Mouse (Mus musculus): ENCODE data around the gene Mtg1. TPM values are rescaled to one million over a fixed set of nuclear protein-coding genes. Genes with fewer than 3 reads are reported as not detected.

The Mtg1 gene
- total RNA-seq, 2 experiments from 2014 or later, result 13.0 to 39.7 TPM

GRCm38 (mm10) chr7:140125278-140126021, 11.9 kb upstream of the Mtg1 start:
- peak; percentile 97 for ATAC-seq (replicated peaks; ENCODE audit: low FRiP score, low TSS enrichment, poor library complexity, severe bottlenecking)

- 0 out of 2 replicates have a peak, but pooled peaks have one; percentile 0 for ATAC-seq (replicated peaks; ENCODE audit: low FRiP score, low TSS enrichment, poor library complexity, severe bottlenecking)
Measured at GRCm38 (mm10) chr7:140126022-140126350, 11.4 kb upstream of the Mtg1 start.

GRCm38 (mm10) chr7:140126934-140127333, 10.4 kb upstream of the Mtg1 start:
- ATAC-seq (replicated peaks; ENCODE audit: low FRiP score, low TSS enrichment, poor library complexity, severe bottlenecking), result no peak

GRCm38 (mm10) chr7:140127911-140128310, 9.5 kb upstream of the Mtg1 start:
- ATAC-seq (replicated peaks; ENCODE audit: low FRiP score, low TSS enrichment, poor library complexity, severe bottlenecking), result no peak

- peak; percentile 25; the same call in 1 of the 2 replicates for ATAC-seq (replicated peaks; ENCODE audit: low FRiP score, low TSS enrichment, poor library complexity, severe bottlenecking)
Measured at GRCm38 (mm10) chr7:140132184-140132583, 5.2 kb upstream of the Mtg1 start.

- ATAC-seq (replicated peaks; ENCODE audit: low FRiP score, low TSS enrichment, poor library complexity, severe bottlenecking), result 0 out of 2 replicates have a peak, but pooled peaks have one; percentile 5
Measured at GRCm38 (mm10) chr7:140134033-140134432, 3.3 kb upstream of the Mtg1 start.

GRCm38 (mm10) chr7:140135106-140135770, 2.1 kb upstream of the Mtg1 start:
- no peak for ATAC-seq (replicated peaks; ENCODE audit: low FRiP score, low TSS enrichment, poor library complexity, severe bottlenecking)

- no peak for ATAC-seq (replicated peaks; ENCODE audit: low FRiP score, low TSS enrichment, poor library complexity, severe bottlenecking)
Measured at GRCm38 (mm10) chr7:140138021-140138310, 602 bp downstream of the Mtg1 start.

- ATAC-seq (replicated peaks; ENCODE audit: low FRiP score, low TSS enrichment, poor library complexity, severe bottlenecking), result peak; percentile 67
Measured at GRCm38 (mm10) chr7:140141350-140141749, 4.0 kb downstream of the Mtg1 start.

- ATAC-seq (replicated peaks; ENCODE audit: low FRiP score, low TSS enrichment, poor library complexity, severe bottlenecking), result no peak
Measured at GRCm38 (mm10) chr7:140144550-140144949, 7.2 kb downstream of the Mtg1 start.

- ATAC-seq (replicated peaks; ENCODE audit: low FRiP score, low TSS enrichment, poor library complexity, severe bottlenecking), result no peak
Measured at GRCm38 (mm10) chr7:140153383-140153782, 16.0 kb downstream of the Mtg1 start.

GRCm38 (mm10) chr7:140153829-140154217, 16.5 kb downstream of the Mtg1 start:
- no peak for ATAC-seq (replicated peaks; ENCODE audit: low FRiP score, low TSS enrichment, poor library complexity, severe bottlenecking)

- ATAC-seq (replicated peaks; ENCODE audit: low FRiP score, low TSS enrichment, poor library complexity, severe bottlenecking), result no peak
Measured at GRCm38 (mm10) chr7:140154218-140154927, 17.0 kb downstream of the Mtg1 start, which contains the start of gene Sprn. TSS of gene Sprn (minus strand) at chr7:140154877.

GRCm38 (mm10) chr7:140160363-140160762, 23.0 kb downstream of the Mtg1 start:
- no peak for ATAC-seq (replicated peaks; ENCODE audit: low FRiP score, low TSS enrichment, poor library complexity, severe bottlenecking)

- no peak for ATAC-seq (replicated peaks; ENCODE audit: low FRiP score, low TSS enrichment, poor library complexity, severe bottlenecking)
Measured at GRCm38 (mm10) chr7:140164664-140165063, 27.3 kb downstream of the Mtg1 start, which contains the start of gene Olfr522. TSS of gene Olfr522 (minus strand) at chr7:140164764.

GRCm38 (mm10) chr7:140167950-140168349, 30.6 kb downstream of the Mtg1 start:
- ATAC-seq (replicated peaks; ENCODE audit: low FRiP score, low TSS enrichment, poor library complexity, severe bottlenecking), result no peak

- no peak for ATAC-seq (replicated peaks; ENCODE audit: low FRiP score, low TSS enrichment, poor library complexity, severe bottlenecking)
Measured at GRCm38 (mm10) chr7:140169386-140169785, 32.0 kb downstream of the Mtg1 start.

- no peak for ATAC-seq (replicated peaks; ENCODE audit: low FRiP score, low TSS enrichment, poor library complexity, severe bottlenecking)
Measured at GRCm38 (mm10) chr7:140170863-140171262, 33.5 kb downstream of the Mtg1 start.

GRCm38 (mm10) chr7:140172936-140173335, 35.6 kb downstream of the Mtg1 start, which contains the start of gene Olfr523:
TSS of gene Olfr523 (plus strand) at chr7:140173217.
- no peak for ATAC-seq (replicated peaks; ENCODE audit: low FRiP score, low TSS enrichment, poor library complexity, severe bottlenecking)

- ATAC-seq (replicated peaks; ENCODE audit: low FRiP score, low TSS enrichment, poor library complexity, severe bottlenecking), result no peak
Measured at GRCm38 (mm10) chr7:140179176-140179575, 41.8 kb downstream of the Mtg1 start.

Measured in megakaryocyte-erythroid progenitor cell, adult 5-6 weeks (primary cell).